Mouse (Mus musculus) testis, postnatal 14 days (tissue): ENCODE results near the gene Apol7a.
"Not testable (repeated sequence)": the region's sequence is repeated elsewhere in the genome, so short reads cannot be mapped to it uniquely, and the experiment has no call there.

Experiments
- DNase-seq: peaks from one replicate; pipeline ENCODE4 v3.0.0; 2021; ENCODE audit warnings: low spot score

Apol7a gene

GRCm38 (mm10) chr15:77399027-77399426 lies at the start of gene Apol7a:
Gene Apol7a (minus strand): TSS chr15:77399110.
- DNase-seq, result not testable (repeated sequence)

DNA sequence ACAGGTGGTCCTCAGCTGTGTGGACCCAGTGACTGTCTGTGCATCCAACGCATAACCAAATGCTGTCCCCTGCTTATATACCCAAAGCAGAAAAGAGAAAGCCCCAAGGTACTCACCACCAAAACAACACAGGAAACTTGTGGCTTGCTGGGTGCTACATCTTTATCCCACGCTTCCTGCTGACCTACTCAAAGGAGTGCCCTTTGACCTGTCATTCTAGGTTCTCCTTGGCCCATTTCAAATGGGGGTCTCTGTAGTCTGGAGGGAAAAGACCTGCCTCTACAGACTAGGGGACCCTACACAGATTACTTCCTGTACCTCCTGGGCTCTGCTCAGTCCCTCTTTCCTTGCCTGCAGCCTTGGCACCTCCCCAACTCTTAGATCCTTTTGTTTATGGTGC lies 48.5 kb upstream of the Apol7a start, which contains the start of gene Apol7b:
Gene Apol7b, minus strand, starts transcription at position 101 of the 400 bp plus-strand sequence.
- DNase-seq, result not testable (repeated sequence)

GRCm38 (mm10) chr15:77445668-77446067 lies 46.8 kb upstream of the Apol7a start:
- not testable (repeated sequence) for DNase-seq

DNA sequence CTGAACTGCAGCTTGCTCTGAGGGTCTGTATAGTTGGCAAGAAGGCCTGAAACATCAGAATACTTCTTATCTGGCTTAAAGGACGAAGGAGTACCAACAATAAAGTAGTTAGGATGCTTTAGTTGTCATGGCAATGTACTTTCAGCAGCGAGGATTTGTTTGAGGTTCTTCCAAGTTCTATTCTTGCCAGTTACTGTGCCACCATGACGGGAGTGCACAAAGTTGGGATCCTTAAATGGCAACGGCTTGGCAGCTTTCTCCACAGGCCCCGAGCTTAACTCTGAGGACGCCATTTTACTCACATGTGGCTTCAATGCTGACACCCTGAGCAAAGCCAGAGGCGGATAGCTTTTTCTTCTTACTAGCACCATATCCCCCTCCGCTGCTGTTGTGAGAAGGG lies 45.8 kb upstream of the Apol7a start:
- not testable (repeated sequence) for DNase-seq

DNA sequence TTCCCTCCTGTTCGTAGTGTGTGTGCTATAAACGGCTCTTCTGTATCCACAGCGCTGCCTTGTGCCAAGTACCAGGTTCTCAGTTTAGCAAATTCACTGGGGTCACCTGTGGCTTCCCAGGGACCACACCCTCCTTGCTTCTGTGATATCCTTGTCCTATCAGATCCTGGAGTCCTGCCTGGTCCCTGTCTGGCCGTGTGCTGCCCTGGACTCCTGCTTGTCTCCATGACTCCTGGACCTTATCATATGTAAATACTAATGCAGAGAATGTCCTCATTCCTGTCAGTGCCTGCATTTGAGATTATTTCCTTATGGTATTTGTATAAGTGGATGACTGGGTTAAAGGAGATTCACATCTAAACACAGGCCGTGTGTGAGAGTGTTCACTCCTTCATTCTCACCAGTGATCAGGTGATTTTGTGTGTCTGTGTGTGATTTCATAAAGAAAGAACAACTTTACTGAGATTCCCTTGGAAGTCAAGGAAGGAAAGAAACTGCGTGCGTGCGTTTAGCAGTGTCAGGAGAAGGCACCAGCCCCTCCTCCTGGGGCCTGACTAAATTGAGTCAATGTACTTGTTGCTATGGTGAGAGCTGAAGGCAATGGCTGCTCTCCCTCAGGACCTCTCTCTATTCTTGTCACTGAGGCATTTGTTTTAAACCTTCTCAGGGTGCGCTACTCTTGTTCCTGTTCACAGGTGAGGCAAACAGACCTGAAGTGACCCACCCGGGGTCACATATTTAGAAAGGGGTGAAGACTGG lies 30.0 kb upstream of the Apol7a start:
- not testable (repeated sequence) for DNase-seq

DNA sequence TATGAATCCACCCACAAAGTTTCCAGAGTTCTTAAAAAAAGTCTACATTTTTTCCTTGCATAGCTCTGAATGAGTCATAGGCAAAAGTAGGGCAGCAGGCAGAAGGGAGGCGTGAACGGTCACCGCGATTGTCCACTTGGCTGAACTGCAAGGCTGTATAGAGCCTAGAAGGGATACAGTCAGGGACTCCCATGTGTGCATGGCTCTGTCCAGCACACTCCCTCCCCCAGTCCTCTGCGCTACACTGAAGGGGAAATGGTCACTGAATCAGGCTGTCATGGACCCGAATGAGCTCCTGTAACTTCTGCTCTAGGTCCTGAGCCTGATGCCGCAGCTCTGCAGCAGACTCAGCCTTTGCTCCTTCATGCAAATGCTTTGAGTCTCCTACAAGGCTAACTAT lies 24.0 kb upstream of the Apol7a start:
- DNase-seq, result not testable (repeated sequence)

GRCm38 (mm10) chr15:77419657-77420056 lies 20.7 kb upstream of the Apol7a start:
- not testable (repeated sequence) for DNase-seq

- not testable (repeated sequence) for DNase-seq
These were observed 17.9 kb upstream of the Apol7a start for GRCm38 (mm10) chr15:77416655-77417333.

DNA sequence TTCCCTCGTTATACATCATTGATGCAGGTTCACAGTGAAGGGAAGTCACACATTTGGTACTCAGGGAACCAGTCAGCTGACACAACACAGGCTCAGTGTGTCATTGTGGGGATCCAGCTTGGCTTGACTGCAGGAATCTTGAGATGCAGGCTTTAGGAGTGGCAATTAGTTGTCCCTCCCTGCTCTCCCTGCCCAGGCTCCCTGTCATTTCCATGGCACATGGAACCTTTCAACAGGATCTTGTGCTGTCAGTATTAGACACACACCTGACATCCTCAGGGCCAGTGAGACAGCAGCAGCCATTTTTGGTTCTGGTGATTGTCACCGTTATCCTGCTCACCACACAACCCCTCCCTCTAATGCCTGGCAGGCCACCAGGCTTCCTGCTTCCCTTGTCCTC lies 16.7 kb upstream of the Apol7a start:
- DNase-seq, result not testable (repeated sequence)

- not testable (repeated sequence) for DNase-seq
These were observed 13.8 kb upstream of the Apol7a start for GRCm38 (mm10) chr15:77412695-77413094.

DNA sequence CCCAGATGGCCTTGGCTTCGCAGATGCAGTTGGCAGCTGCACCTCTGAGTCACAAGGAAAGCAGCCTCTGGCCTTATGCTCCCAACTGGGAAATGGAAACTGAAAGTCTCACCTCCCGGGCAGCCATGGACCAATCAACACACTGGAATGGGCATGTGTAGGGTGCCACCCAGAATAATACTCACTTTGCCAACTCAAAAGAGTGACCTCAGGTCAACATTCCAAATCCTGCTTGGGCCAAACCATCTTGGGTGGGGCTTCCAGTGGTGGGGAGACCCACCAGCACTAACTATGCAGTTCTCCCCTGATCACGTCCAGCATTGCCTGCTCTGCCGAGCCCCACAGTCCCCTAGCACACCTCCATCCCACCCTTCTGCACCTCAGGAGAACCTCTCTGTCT lies 12.1 kb upstream of the Apol7a start, which contains the start of gene Apol9a:
Gene Apol9a, minus strand, starts transcription at position 101 of the 400 bp plus-strand sequence.
- not testable (repeated sequence) for DNase-seq

DNA sequence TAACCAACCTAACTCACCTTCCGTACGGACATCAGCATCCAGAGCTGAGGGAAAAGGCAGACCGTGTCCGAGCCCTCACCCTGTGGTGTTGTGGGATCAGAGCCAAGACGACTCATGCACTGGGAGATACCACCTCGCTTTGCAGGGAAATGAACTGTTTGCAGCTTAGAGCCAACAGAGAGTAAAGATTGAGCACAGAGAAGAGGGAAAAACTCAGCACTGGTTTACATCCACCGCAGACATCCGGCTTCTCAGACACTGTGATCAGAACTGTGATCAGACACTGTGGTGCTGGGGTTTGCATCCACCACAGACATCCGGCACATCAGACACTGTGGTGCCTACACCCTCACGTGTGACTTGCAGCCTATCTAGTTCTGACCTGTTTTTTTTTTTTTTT lies 7.5 kb upstream of the Apol7a start:
- DNase-seq, result not testable (repeated sequence)

- DNase-seq, result not testable (repeated sequence)
These were observed 1.3 kb downstream of the Apol7a start for GRCm38 (mm10) chr15:77397450-77398132.

GRCm38 (mm10) chr15:77393832-77394231 lies 5.1 kb downstream of the Apol7a start:
- DNase-seq, result not testable (repeated sequence)

GRCm38 (mm10) chr15:77387462-77387861 lies 11.4 kb downstream of the Apol7a start:
- DNase-seq, result no peak

DNA sequence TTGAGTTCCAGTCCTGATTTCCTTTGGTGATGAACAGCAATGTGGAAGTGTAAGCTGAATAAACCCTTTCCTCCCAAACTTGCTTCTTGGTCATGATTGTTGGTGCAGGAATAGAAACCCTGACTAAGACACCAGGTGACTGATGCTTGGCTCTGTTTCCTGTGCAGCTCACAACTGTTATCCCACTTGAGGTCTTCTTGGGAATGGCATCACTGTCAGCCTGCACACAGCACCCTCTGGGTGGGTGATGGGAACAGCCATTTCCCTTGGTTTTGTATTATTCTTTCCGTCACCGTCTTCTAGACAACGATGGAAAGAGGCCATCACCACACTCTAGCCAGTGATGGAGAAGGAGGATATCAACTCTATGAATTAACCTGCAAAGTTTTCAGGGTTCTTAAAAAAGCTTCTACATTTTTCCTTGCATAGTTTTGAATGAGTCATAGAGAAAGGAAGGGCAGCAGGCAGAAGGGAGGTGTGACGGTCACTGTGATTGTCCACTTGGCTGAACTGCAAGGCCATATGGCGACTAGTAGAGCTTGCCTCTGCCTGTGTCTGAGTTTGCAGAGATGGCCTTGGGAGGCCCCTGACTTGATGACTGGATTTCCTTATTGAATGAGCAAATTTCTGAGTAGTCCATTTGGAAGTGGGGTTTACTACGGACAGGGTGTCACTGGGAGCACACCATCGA lies 14.4 kb downstream of the Apol7a start:
- DNase-seq, result no peak

DNA sequence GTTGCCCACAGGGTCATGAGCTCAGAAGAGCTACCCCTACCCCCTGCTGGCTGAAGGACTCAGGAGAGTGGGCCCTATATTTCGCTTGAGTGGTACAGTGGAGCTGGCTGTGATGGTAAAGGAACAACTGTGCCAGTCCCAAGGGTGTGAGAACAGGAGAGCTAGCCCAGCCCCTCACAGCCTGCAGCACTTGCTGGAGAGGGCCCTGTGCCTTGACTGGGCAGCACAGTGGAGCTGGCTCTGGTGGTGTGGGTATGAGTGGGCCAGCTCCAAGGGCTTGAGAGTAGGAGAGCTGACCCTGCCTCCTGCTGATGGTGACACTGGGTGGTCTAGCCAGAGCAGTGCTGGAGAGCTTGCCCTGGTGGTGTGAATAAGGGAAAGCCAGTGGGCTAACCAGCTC lies 16.0 kb downstream of the Apol7a start:
- DNase-seq, result no peak

DNA sequence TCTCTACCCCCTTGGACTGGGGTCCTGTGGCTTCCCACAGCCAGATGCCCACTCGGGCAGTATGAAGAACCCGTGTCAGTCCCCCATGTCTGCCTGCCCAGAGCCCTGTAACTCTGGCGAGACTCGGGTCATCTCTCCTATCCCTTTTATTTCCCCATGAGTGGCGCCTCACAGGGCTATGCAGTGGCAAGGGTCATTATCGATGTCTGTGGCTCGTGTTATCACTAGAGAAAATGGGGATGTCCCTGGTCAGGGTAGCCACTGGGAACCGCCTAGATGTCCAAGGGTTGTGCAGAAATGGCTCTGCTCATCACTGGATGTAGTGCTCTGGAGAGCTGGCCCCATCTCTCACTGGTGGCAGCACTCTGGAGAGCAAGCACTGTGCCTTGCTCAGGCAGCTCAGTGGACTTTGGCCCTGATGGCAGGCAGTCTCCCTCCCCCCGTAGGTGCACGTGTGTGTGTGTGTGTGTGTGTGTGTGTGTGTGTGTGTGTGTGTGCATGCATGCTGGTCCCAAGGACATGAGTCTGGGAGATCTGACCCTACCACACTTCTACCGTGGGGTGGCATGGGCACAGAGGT lies 16.5 kb downstream of the Apol7a start:
- DNase-seq, result no peak

DNA sequence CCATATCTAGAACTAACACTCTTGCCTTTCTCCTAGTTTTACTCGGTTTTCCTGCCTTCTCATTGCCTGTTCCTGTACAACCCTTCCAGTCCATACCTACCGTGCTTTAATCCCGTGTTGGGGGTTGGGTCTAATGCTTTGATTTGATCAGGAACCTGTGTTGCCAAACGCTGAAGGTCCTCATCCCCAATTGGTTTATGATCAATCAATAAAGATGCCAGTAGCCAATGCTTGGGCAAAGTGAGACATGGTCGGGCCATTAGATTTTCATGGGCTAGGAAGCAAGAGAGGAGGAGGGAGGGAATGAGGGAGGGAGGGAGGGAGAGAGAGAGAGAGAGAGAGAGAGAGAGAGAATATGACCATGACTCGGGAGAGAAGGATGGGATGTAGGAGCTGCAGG lies 17.4 kb downstream of the Apol7a start:
- DNase-seq, result no peak

- no peak for DNase-seq
These were observed 19.0 kb downstream of the Apol7a start for GRCm38 (mm10) chr15:77379921-77380320.

DNA sequence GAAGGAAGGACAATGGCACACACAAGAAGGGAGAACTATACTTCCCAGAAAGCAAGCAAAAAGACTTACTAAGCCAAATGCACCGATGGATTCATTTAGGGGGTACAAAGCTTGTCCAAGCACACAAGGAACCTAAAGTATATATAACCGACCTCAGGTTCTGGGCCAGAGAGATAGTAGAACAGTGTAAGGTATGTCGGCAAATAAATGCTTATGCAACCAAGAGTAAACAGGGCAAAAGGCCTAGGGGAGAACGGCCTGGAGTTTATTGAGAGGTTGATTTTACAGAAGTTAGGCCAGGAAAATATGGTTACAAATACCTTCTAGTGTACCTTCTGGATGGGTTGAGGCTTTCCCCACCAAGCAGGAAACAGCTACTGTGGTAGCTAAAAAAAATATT lies 21.5 kb downstream of the Apol7a start:
- DNase-seq, result no peak

- no peak for DNase-seq
These were observed 22.0 kb downstream of the Apol7a start for GRCm38 (mm10) chr15:77376920-77377319.
